Mouse (Mus musculus): Measurements from ENCODE around the gene Dync1i2.

DNA sequence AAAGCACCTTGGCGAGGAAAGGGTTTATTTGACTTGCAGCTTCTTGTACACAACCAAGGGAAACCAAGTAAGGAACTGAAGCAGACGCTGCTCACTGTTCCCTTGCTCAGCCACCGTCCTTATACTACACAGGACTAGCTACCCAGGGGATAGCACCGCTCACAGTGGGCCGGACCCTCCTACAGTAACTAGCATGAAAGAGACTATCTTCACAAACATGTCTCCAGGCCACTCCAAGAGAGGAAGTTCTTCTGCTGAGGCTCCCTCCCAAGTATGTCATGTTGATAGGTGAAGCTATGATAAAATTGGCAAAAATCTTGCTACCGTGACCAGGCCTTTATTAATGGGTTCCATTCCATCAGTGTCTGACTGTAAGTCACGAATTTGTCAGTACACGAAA, 57.2 kb downstream of the Dync1i2 start:
- TF ChIP-seq CTCF (conservative IDR thresholded peaks at IDR 0.05 in 1 of 2, IDR thresholded peaks at IDR 0.05 in 1 of 2; ENCODE audit: low read depth in 2 of 2, low read length in 2 of 2) (no peak), ZC3H11A (IDR thresholded peaks at IDR 0.05; ENCODE audit: low read depth, low read length) (no peak), MAX (IDR thresholded peaks at IDR 0.05; ENCODE audit: low read length) (no peak), ZNF384 (IDR thresholded peaks at IDR 0.05; ENCODE audit: low read depth, low read length) (no peak), E2F4 (IDR thresholded peaks at IDR 0.05; ENCODE audit: insufficient replicate concordance, low read depth, low read length) (no peak), NELFE (IDR thresholded peaks at IDR 0.05; ENCODE audit: low read depth, low read length) (no peak), EP300 (IDR thresholded peaks at IDR 0.05; ENCODE audit: low read length) (no peak), MYC (IDR thresholded peaks at IDR 0.05; ENCODE audit: low read depth, low read length) (no peak), CHD2 (IDR thresholded peaks at IDR 0.05; ENCODE audit: low read length) (no peak), RAD21 (IDR thresholded peaks at IDR 0.05; ENCODE audit: low read depth, low read length) (no peak), ZMIZ1 (IDR thresholded peaks at IDR 0.05; ENCODE audit: low read depth, low read length) (no peak), USF1 (IDR thresholded peaks at IDR 0.05; ENCODE audit: low read depth, low read length) (no peak), ZKSCAN1 (IDR thresholded peaks at IDR 0.05; ENCODE audit: borderline replicate concordance, low read depth, low read length) (no peak), SMC3 (IDR thresholded peaks at IDR 0.05; ENCODE audit: low read depth, low read length) (no peak)
